Mouse (Mus musculus): ENCODE results near the gene Adam19.

DNA sequence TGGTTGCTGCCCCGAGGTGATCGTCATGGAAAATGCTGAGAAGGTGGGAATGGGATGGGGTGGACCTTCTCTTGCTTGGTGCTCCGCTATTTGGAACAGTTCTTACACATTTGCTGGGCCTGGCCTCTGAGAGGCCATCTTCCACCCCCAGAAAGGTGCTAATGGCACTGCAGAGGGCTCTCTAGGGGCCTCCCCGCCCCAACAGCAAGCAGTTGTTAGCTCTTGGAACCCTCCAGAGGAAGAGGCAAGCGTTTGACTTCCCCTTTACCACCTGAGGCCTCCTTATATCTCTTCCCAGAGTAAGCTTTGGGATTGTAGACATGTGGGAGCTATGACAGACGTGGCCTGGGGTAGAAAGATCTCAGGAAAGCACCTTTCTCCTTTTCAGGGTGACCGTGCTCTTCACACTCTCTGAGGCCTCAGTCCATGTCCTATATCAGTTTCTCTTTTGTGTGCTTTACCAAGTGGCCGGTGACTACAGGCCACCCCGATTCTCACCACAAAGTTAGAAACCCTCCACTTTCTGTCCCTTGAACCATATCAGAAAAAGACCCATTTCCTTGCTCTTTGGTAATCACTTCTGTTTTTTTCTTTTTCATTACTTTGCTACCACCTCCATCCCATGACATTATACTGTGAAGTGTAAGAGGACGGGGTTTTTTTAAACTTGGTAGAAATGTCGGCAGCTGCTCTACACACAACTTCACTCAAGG, 89.5 kb downstream of the Adam19 start:
- TF ChIP-seq CTCF (conservative IDR thresholded peaks at IDR 0.05; ENCODE audit: insufficient read depth, insufficient read length, low read depth, low read length) = no peak
- no peak for TF ChIP-seq POLR2A (IDR thresholded peaks at IDR 0.05; ENCODE audit: low read depth, low read length)
